Mouse (Mus musculus) brain, embryonic 14.5 days (tissue): ENCODE results near the gene Cit.

Experiments used
- CTCF ChIP-seq: fragments of 200-500 bp; IDR thresholded peaks from 2 replicates; pipeline ENCODE4 v1.5.1; 2012; ENCODE audit warnings: inconsistent platforms, mild to moderate bottlenecking, moderate library complexity, borderline replicate concordance; ENCODE audit not compliant: insufficient read depth, insufficient read length; ENCODE audit errors: extremely low read depth
- POLR2A ChIP-seq: fragments of 200-500 bp; IDR thresholded peaks from 2 replicates; pipeline ENCODE4 v1.6.1; 2012; ENCODE audit warnings: mild to moderate bottlenecking, inconsistent platforms, borderline replicate concordance; ENCODE audit not compliant: poor library complexity, insufficient read depth, insufficient read length, severe bottlenecking; ENCODE audit errors: extremely low read depth

GRCm38 (mm10) chr5:115976446-115976845 lies 131.4 kb downstream of the Cit start:
- TF ChIP-seq CTCF (no peak), POLR2A (no peak)
